Mouse (Mus musculus) ES-Bruce4 (cell line): ENCODE results near the gene Cluh.

Experiments
- CTCF ChIP-seq: IDR thresholded peaks from one replicate; pipeline ENCODE4 v1.8.1; 2011; ENCODE audit warnings: low read depth, low read length
- EP300 ChIP-seq: IDR thresholded peaks from 2 replicates; pipeline ENCODE4 v1.6.1; 2011; ENCODE audit warnings: low read depth, low read length; ENCODE audit not compliant: insufficient read depth
- POLR2A ChIP-seq: IDR thresholded peaks from one replicate; pipeline ENCODE4 v1.8.1; 2011; ENCODE audit warnings: low read length; ENCODE audit not compliant: insufficient read depth

DNA sequence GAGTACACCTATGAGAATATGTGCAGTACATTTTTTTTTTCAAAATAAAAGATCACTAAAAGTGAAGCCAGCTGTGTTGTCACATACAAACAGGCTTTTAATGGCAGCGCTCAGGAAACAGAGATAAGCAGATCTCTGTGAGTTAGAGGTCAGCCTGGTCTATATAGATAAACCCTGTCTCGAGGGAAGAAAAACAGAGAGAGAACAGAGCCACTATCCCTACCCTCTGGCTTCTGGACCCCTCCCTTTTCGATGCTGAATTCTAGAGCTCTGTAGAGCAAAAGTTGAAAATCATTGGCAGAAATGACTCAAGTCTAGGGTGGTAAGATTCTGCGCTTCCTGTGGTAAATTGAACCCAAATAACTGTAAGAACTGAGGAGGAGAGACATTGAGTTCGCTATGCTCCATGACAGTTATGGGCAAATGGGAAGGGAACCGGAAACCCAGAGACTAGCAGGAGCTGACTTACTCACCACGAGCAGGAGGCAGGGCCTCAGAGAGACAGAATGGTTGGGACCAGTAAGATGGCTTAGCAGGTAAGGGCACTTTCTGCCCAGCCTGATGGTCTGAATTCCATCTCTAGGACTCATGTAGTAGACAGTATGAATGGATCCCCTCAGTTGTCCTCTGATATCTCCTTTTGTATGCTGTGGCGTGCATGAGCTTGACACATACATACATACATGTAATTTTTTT lies 27.2 kb upstream of the Cluh start:
- TF ChIP-seq CTCF, result no peak
- no peak for TF ChIP-seq EP300
- TF ChIP-seq POLR2A, result no peak
